Mouse (Mus musculus): ENCODE measurements around the gene Per2.

Per2 gene

DNA sequence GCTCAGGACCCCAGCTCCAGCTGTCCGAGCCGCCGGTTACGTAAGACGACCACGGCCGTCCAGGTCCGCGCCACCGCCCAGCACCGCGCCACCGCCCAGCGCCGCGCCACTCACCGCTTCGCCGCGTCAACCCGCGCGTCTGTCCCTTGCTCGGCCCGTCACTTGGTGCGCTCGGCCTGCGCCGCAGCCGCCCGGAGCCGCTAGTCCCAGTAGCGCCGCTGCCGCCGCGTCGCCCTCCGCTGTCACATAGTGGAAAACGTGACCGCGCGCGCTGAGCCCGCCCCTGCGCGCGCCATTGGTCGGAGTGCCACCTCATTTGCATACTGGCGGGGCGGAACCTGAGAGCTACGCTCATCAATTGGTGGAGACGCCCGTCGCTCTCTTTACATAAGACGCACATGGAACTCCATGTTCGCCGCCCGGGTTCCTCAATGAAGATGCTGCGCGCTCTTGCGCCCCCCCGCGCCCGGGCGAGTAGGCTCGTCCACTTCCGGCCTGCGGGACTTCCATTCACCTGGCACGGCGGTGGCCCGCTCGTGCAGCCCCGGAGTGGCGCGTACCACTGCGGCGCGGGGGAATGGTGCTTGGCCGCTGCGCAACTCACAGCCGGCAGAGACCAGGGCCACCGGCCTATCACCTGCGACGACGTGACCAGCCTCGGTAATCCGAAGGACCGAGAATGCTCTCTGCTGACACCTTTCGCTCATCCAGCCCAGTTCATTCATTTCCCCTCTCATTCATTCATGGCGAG is at the start of gene Per2:
Gene Per2 (minus strand): TSS at position 266 of the 751 bp plus-strand sequence.
- TF ChIP-seq GATA4 (IDR thresholded peaks at IDR 0.05; ENCODE audit: insufficient replicate concordance, low read length), result no peak

DNA sequence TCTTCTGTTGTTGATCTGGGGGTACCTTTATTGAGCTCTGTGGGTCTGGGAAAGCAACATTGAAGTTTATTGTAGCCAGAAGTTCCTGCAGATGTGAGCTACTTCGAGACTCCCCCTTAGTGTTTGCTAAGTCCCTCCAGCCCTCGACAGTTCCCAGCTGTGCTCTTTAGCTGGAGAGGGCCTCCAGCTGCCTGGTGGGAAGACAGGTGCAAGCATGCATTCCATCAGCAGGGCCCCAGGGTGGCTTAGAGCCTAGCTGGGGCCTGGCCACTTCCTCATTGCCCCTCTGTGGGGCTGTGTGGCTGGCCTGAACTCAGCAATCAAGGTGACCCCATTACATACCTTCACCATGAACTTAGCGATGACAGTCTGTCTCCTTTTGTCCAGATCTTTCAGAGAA is 45.5 kb upstream of the Per2 start:
- no peak for TF ChIP-seq GATA4 (IDR thresholded peaks at IDR 0.05; ENCODE audit: insufficient replicate concordance, low read length)

DNA sequence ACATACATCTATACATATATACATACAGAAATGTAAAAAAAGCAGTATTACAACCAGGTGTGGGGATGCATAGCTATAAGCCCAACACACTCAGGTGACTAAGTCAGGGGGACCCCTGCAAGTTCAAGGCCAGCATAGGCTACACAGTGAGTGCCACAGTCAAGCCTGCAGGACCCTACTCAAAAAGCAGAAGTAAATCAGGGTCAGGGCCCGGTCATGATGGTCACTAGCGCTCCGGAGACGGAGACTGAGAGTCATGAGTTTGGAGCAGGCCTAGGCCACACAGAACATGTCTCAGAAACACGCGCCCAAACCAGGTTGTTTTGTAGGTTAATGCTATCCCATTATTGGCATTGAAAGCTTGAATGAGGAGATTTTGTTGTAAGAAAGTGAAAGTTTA is 39.5 kb upstream of the Per2 start:
- no peak for TF ChIP-seq GATA4 (IDR thresholded peaks at IDR 0.05; ENCODE audit: insufficient replicate concordance, low read length)

DNA sequence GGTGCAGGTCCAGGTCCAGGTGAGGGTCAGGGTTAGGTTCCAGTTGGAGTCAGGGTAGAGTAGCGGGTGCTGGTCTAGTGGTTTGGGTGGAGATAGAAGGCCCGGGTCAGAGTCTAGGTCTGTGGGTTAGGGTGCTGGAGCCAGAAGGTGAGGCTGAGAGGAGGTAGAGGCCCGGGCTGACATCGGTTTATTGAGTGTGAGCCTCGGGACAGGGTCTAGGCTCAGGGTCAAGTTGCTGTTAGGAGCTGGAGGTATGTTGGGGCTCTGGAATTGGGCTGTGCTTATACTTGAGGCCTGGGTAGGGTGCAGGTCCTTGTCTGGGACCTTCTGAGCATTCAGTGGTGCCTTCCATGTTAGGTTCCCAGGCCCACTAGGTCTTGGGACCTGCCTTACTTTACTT is 36.2 kb upstream of the Per2 start:
- no peak for TF ChIP-seq GATA4 (IDR thresholded peaks at IDR 0.05; ENCODE audit: insufficient replicate concordance, low read length)

DNA sequence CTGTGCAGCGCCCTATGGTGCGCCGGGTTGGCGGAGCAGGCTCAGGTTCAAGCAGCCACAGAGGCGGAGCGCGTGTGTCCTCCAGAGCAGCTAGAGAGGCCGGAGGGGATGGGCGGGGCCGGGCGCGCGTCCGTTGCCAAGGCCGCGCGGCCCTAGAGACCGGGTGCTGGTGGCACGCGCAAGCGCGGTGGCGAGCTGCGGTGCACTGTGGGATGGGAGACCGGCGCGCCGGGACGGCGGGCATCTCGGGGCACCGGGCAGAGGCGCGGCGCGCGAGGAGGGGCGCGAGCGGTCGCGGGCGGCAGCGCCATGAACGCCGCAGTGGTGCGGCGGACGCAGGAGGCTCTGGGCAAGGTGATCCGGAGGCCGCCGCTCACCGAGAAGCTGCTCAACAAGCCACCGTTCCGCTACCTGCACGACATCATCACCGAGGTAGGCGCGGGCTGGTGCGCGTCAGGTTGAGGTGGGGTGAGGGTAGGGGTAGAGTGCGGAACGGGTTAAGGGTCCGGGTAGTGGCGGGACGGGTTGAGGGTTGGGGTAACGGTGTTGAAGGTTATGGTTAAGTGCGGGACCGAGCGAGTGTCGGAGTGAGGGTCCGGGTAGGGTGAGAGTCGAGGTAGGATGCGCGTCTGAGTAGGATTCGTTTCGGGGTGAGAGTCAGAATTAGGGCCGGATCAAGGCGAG is 35.5 kb upstream of the Per2 start, which contains the start of gene Traf3ip1:
Gene Traf3ip1 (plus strand): TSS at position 191 of the 684 bp plus-strand sequence.
- TF ChIP-seq GATA4 (IDR thresholded peaks at IDR 0.05; ENCODE audit: insufficient replicate concordance, low read length), result peak; percentile 6; the same call in 1 of the 2 replicates

DNA sequence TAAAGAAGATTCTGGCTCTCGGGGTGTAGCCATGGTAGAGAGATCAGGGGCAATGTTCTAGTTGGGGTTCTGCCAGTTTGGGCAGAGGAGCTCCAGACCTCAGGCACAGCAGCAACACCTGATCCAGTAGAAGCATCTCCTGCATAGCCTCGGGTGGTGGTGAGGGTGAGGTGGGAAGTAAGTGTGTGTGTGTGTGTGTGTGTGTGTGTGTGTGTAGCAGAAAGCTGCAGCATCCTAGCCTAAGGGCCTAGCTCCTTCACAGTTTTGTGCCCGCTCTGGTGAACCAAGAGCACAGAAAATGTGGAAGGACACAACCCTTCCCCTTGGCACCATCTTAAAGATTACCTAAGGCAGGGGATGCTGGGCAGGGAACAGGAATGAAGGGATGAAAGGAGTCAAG is 34.8 kb upstream of the Per2 start:
- no peak for TF ChIP-seq GATA4 (IDR thresholded peaks at IDR 0.05; ENCODE audit: insufficient replicate concordance, low read length)

DNA sequence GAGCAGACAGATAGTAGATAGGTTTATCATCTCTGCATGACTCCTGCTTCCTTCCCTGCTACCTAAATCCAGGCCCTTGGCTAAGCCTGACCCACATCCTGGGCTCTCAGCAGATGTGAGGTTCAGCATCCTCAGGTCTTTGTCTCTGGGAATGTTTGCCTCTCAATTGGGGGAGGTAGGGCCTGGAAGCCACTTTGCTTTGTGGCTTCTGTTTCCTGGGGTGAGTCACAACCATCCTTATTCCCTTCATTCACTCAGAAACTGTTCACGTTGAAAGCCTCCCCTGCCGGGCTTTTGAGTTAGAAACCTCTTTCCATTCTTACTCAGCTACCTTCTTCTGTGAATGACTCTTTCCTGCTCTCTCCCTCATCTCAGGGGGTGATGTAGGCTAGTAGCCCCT is 33.6 kb upstream of the Per2 start:
- no peak for TF ChIP-seq GATA4 (IDR thresholded peaks at IDR 0.05; ENCODE audit: insufficient replicate concordance, low read length)

DNA sequence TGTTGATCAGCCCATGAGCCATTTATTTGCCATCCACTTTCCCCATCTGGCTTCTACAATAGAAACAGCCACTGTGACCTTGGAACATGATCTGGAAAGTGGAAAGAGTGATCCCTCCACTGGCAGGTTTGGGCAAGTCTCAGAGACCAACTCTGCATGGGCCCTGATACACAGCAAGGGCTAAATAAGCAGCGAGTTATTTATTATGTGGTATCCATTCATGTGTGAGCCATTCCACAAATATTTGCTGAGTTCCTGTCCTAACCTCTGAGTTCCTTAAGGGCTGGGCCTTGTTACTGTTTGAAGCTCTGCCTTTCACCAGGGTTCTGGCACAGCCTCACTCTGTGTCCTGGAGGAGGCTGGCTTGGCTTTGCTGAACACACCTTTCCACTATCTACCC is 31.2 kb upstream of the Per2 start:
- TF ChIP-seq GATA4 (IDR thresholded peaks at IDR 0.05; ENCODE audit: insufficient replicate concordance, low read length), result no peak

DNA sequence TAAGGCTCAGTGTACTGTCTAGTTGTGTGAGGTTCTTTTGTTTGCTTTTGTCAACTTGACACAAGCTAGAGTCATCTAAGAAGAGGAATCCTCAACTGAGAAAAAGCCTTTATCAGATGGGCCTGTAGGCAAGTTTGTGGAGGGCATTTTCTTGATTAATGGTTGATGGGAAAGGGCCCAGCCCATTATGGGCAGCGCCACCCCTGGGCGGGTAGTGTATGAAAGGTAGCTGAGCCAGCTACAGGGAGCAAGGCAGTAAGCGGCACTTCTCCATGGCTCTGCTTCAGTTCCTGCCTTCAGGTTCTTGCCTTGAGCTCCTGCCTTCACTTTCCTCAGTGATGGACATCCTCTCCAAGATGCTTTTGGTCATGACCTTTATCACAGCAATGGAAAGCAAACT is 27.0 kb upstream of the Per2 start:
- TF ChIP-seq GATA4 (IDR thresholded peaks at IDR 0.05; ENCODE audit: insufficient replicate concordance, low read length), result no peak

DNA sequence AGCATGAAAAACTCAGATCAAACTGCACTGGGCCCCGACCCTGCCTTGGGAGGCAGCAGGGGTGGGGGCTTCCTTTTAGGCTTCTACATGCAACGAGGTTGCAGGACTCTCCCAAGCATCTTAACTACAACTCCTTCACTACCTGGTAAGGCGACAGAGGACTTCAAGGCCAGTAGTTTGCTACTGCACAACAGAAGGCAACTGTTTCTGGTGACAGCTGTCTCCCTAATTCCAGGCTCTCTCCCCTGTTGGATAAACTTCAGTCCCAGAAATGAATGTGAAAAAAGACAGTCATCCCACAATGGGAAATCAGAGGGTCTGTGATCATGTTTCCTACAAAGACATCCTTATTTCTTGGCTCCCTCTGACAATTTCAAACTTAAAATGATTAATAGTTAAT is 26.3 kb upstream of the Per2 start:
- no peak for TF ChIP-seq GATA4 (IDR thresholded peaks at IDR 0.05; ENCODE audit: insufficient replicate concordance, low read length)

DNA sequence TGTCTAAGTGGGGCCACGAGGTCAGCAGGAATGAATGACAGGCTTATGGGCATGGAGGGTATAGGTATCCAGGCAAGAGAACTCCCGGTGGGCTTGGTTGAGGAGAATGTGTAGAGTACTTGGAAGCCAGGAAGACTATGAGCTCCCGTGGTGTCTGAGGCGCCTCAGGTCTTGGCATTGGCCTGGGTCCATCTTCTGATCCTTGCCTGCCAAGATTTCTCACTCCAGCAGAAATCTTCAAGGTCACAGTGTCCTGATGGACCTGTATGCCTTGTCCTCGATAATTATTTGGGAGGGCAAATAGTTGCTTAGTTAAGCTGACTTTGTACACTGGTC is 24.9 kb upstream of the Per2 start:
- TF ChIP-seq GATA4 (IDR thresholded peaks at IDR 0.05; ENCODE audit: insufficient replicate concordance, low read length), result no peak

DNA sequence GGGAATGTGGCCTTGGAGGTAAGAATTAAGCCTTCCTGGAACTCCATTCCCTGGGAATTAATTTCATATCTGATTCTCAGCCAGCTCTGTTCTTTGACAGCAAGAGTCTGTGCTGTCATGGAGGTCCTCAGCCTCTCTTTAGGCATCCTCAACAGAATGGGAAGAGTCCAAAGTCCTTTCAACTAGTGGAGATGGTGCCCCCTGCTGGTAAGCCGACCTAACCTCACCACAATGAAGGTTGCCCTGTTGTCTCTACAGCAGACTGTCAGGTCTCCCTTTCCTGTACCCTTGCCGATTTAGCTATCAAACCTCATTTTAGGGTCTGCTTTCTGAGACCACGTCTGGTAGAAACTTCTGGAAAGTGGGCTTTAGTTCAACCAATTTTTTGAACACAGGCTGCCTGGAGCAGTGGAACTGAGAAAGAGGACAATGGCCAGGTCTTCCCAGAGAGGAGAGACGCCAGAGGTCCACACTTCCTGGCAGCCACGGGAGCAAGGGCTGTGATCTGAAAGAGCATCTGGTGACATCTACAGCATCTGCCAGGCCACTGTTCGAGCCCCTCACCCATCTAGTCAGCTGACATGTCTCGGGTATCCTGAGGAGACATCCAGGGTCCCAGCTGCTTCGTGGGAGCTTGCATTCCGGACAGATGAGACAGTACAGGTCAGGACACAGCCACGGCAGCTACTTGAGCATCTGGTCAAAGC is 24.3 kb upstream of the Per2 start:
- TF ChIP-seq GATA4 (IDR thresholded peaks at IDR 0.05; ENCODE audit: insufficient replicate concordance, low read length), result no peak

DNA sequence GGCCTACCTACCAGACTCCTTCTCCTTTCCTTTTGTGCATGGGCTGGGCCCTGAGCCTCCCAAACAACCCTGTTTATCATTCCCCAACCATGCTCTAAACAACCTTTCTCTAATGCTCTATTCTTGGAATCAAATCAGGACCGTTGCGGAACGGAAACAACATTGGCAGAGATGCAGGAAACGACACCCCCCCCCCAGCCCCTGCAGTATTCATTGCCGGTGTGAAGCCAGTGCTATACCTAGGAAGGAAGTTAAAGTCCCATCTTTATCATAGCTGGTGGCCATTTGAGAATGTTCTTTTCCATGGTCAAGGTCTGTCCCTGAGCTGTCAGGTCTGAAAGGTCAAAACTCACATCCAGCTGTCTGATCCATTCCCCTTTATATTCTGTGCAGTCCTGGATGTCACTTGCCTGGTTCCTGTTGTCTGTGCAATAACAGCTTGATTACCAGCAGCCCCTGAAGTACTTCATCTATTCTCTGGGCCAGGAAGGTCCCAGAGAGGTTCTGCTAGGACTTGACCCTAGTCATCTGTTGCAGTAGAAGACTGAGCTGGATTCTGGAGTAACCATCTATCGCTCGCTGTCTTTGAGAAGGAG is 23.6 kb upstream of the Per2 start:
- TF ChIP-seq GATA4 (IDR thresholded peaks at IDR 0.05; ENCODE audit: insufficient replicate concordance, low read length), result no peak

DNA sequence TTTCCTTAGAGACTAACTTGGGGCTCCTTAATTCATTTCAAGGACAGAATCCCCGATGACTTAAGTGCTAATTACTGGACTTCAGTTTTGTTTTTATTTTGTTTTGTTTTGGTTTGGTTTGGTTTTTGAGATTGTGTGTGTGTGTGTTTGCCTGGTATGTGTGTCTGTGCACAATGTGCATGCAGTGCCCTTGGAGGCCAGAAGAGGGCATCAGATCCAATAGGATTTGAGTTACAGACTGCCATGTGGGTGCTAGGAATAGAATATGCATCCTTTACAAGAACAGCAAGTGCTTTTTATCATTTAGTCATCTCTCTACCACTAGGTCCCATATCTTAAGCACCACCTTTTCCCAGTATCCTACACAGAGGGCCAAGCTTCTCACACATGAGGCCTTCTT is 19.8 kb upstream of the Per2 start:
- no peak for TF ChIP-seq GATA4 (IDR thresholded peaks at IDR 0.05; ENCODE audit: insufficient replicate concordance, low read length)

DNA sequence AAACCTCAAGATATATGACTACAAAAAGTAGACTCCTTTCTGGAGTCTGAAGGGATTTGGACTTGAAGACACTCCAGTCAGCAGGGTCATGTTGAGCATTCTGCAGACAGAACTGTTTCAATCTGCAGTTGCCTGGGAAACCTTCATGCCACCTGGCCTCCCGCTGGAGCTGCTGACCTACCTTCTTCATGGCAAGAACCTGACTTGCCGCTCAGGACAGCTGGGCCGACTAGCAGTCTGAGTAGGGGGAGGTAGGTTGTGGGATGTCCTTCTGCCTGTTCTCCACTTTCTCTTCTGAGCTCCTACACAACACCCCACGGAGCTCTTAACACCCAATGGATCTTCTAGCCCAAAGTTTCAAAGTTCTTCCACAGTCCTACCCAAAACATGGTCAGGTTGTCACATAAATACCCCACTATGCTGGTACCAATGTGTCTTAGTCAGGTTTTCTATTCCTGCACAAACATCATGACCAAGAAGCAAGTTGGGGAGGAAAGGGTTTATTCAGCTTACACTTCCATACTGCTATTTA is 10.8 kb upstream of the Per2 start:
- no peak for TF ChIP-seq GATA4 (IDR thresholded peaks at IDR 0.05; ENCODE audit: insufficient replicate concordance, low read length)

All from liver, adult (tissue).